Mouse (Mus musculus): ENCODE measurements at regions not wholly inside any gene's neighbourhood (a gene's known extent, or its start where the extent isn't known, plus 50 kb on each side); places are given as distances from the start of the nearest gene placed in this dataset.

- no peaks in the 10 kb centered on the region for H3K27me3 ChIP-seq (ENCODE audit: control insufficient read depth, insufficient read depth, low read length)
- no peak overlapping the region for H3K4me3 ChIP-seq (ENCODE audit: low read depth, low read length)
- no peak overlapping the region for H3K9ac ChIP-seq (replicated peaks; ENCODE audit: low read depth, low read length)
- H3K9me3 ChIP-seq (ENCODE audit: control insufficient read depth, low read length): no peaks in the 10 kb centered on the region
- no peaks in the 10 kb centered on the region for H3K36me3 ChIP-seq (ENCODE audit: control insufficient read depth, insufficient read depth, low read length)
- no peak overlapping the region for H3K4me2 ChIP-seq (ENCODE audit: low read depth, low read length)
- no peak overlapping the region for H3K27ac ChIP-seq (ENCODE audit: low read depth, low read length)
- H3K4me1 ChIP-seq (ENCODE audit: control insufficient read depth, insufficient read depth, low read length): no peaks in the 10 kb centered on the region
- peak; percentile 34; the same call in 1 of the 2 replicates for ATAC-seq (ENCODE audit: low read depth)
- WGBS: 49% methylated on average over 2 of the region's 2 CpGs
Observed at GRCm38 (mm10) chr9:17454397-17454796, 837.5 kb upstream of the Chordc1 start.

- Histone ChIP-seq H3K4me1 (ENCODE audit: control insufficient read depth, insufficient read depth, low read length) (no peaks in the 10 kb centered on the region), H3K27ac (ENCODE audit: low read depth, low read length) (no peak overlapping the region), H3K4me3 (ENCODE audit: low read depth, low read length) (no peak overlapping the region), H3K36me3 (ENCODE audit: control insufficient read depth, insufficient read depth, low read length) (no peaks in the 10 kb centered on the region), H3K27me3 (ENCODE audit: control insufficient read depth, insufficient read depth, low read length) (no peaks in the 10 kb centered on the region), H3K9ac (replicated peaks; ENCODE audit: low read depth, low read length) (no peak overlapping the region), H3K9me3 (ENCODE audit: control insufficient read depth, low read length) (no peaks in the 10 kb centered on the region), H3K4me2 (ENCODE audit: low read depth, low read length) (no peak overlapping the region)
- WGBS: 88% methylated on average over 2 of the region's 2 CpGs
- ATAC-seq (ENCODE audit: low read depth): no peak
Observed at GRCm38 (mm10) chr9:17466379-17466778, 825.5 kb upstream of the Chordc1 start.

- ATAC-seq (ENCODE audit: low read depth): no peak
- no peak overlapping the region for H3K4me3 ChIP-seq (ENCODE audit: low read depth, low read length)
- no peak overlapping the region for H3K27ac ChIP-seq (ENCODE audit: low read depth, low read length)
- H3K4me1 ChIP-seq (ENCODE audit: control insufficient read depth, insufficient read depth, low read length): no peaks in the 10 kb centered on the region
- no peaks in the 10 kb centered on the region for H3K27me3 ChIP-seq (ENCODE audit: control insufficient read depth, insufficient read depth, low read length)
- H3K4me2 ChIP-seq (ENCODE audit: low read depth, low read length): no peak overlapping the region
- 81% methylated on average over 3 of the region's 3 CpGs for WGBS
- H3K36me3 ChIP-seq (ENCODE audit: control insufficient read depth, insufficient read depth, low read length): no peaks in the 10 kb centered on the region
- H3K9ac ChIP-seq (replicated peaks; ENCODE audit: low read depth, low read length): no peak overlapping the region
- no peaks in the 10 kb centered on the region for H3K9me3 ChIP-seq (ENCODE audit: control insufficient read depth, low read length)
Observed at GRCm38 (mm10) chr9:17484701-17485422, 807.1 kb upstream of the Chordc1 start.

- no peaks in the 10 kb centered on the region for H3K4me1 ChIP-seq (ENCODE audit: control insufficient read depth, insufficient read depth, low read length)
- no peak overlapping the region for H3K4me3 ChIP-seq (ENCODE audit: low read depth, low read length)
- 19% methylated on average over 7 of the region's 7 CpGs for WGBS
- no peaks in the 10 kb centered on the region for H3K9me3 ChIP-seq (ENCODE audit: control insufficient read depth, low read length)
- H3K27me3 ChIP-seq (ENCODE audit: control insufficient read depth, insufficient read depth, low read length): no peaks in the 10 kb centered on the region
- no peaks in the 10 kb centered on the region for H3K36me3 ChIP-seq (ENCODE audit: control insufficient read depth, insufficient read depth, low read length)
- H3K9ac ChIP-seq (replicated peaks; ENCODE audit: low read depth, low read length): no peak overlapping the region
- ATAC-seq (ENCODE audit: low read depth): peak; percentile 94
- no peak overlapping the region for H3K27ac ChIP-seq (ENCODE audit: low read depth, low read length)
- no peak overlapping the region for H3K4me2 ChIP-seq (ENCODE audit: low read depth, low read length)
Observed at GRCm38 (mm10) chr9:17500161-17500756, 791.7 kb upstream of the Chordc1 start.

GRCm38 (mm10) chr9:17508744-17509143 lies 783.2 kb upstream of the Chordc1 start:
- H3K4me3 ChIP-seq (ENCODE audit: low read depth, low read length): no peak overlapping the region
- H3K27ac ChIP-seq (ENCODE audit: low read depth, low read length): no peak overlapping the region
- H3K9ac ChIP-seq (replicated peaks; ENCODE audit: low read depth, low read length): no peak overlapping the region
- H3K36me3 ChIP-seq (ENCODE audit: control insufficient read depth, insufficient read depth, low read length): no peaks in the 10 kb centered on the region
- WGBS: 62% methylated on average over 5 of the region's 5 CpGs
- H3K4me1 ChIP-seq (ENCODE audit: control insufficient read depth, insufficient read depth, low read length): no peaks in the 10 kb centered on the region
- no peaks in the 10 kb centered on the region for H3K9me3 ChIP-seq (ENCODE audit: control insufficient read depth, low read length)
- no peak overlapping the region for H3K4me2 ChIP-seq (ENCODE audit: low read depth, low read length)
- ATAC-seq (ENCODE audit: low read depth): no peak
- no peaks in the 10 kb centered on the region for H3K27me3 ChIP-seq (ENCODE audit: control insufficient read depth, insufficient read depth, low read length)

- no peak for ATAC-seq (ENCODE audit: low read depth)
- Histone ChIP-seq H3K4me1 (ENCODE audit: control insufficient read depth, insufficient read depth, low read length) (no peaks in the 10 kb centered on the region), H3K9me3 (ENCODE audit: control insufficient read depth, low read length) (no peaks in the 10 kb centered on the region), H3K27ac (ENCODE audit: low read depth, low read length) (no peak overlapping the region), H3K4me3 (ENCODE audit: low read depth, low read length) (no peak overlapping the region), H3K36me3 (ENCODE audit: control insufficient read depth, insufficient read depth, low read length) (no peaks in the 10 kb centered on the region), H3K27me3 (ENCODE audit: control insufficient read depth, insufficient read depth, low read length) (no peaks in the 10 kb centered on the region), H3K9ac (replicated peaks; ENCODE audit: low read depth, low read length) (no peak overlapping the region), H3K4me2 (ENCODE audit: low read depth, low read length) (no peak overlapping the region)
- 76% methylated on average over 1 of the region's 1 CpGs for WGBS
Observed at GRCm38 (mm10) chr9:17556186-17556585, 735.7 kb upstream of the Chordc1 start.

GRCm38 (mm10) chr9:17557611-17558370 lies 734.1 kb upstream of the Chordc1 start:
- Histone ChIP-seq H3K9ac (replicated peaks; ENCODE audit: low read depth, low read length) (no peak overlapping the region), H3K27me3 (ENCODE audit: control insufficient read depth, insufficient read depth, low read length) (no peaks in the 10 kb centered on the region), H3K36me3 (ENCODE audit: control insufficient read depth, insufficient read depth, low read length) (no peaks in the 10 kb centered on the region), H3K4me3 (ENCODE audit: low read depth, low read length) (no peak overlapping the region), H3K4me1 (ENCODE audit: control insufficient read depth, insufficient read depth, low read length) (no peaks in the 10 kb centered on the region), H3K4me2 (ENCODE audit: low read depth, low read length) (no peak overlapping the region), H3K9me3 (ENCODE audit: control insufficient read depth, low read length) (no peaks in the 10 kb centered on the region), H3K27ac (ENCODE audit: low read depth, low read length) (no peak overlapping the region)
- ATAC-seq (ENCODE audit: low read depth): no peak
- WGBS: 94% methylated on average over 5 of the region's 5 CpGs

- peak; percentile 51 for ATAC-seq (ENCODE audit: low read depth)
- H3K36me3 ChIP-seq (ENCODE audit: control insufficient read depth, insufficient read depth, low read length): no peaks in the 10 kb centered on the region
- 56% methylated on average over 3 of the region's 3 CpGs for WGBS
Observed at GRCm38 (mm10) chr9:17567784-17568518, 724.0 kb upstream of the Chordc1 start.

More at GRCm38 (mm10) chr9:17567784-17568518, 724.0 kb upstream of the Chordc1 start:
- H3K9me3 ChIP-seq (ENCODE audit: control insufficient read depth, low read length): no peaks in the 10 kb centered on the region
- no peak overlapping the region for H3K4me3 ChIP-seq (ENCODE audit: low read depth, low read length)
- H3K4me2 ChIP-seq (ENCODE audit: low read depth, low read length): no peak overlapping the region
- no peaks in the 10 kb centered on the region for H3K4me1 ChIP-seq (ENCODE audit: control insufficient read depth, insufficient read depth, low read length)
- H3K27me3 ChIP-seq (ENCODE audit: control insufficient read depth, insufficient read depth, low read length): no peaks in the 10 kb centered on the region
- no peak overlapping the region for H3K9ac ChIP-seq (replicated peaks; ENCODE audit: low read depth, low read length)
- no peak overlapping the region for H3K27ac ChIP-seq (ENCODE audit: low read depth, low read length)

Measured in neural tube, embryonic 14.5 days (tissue).